Comparison of ENCODE assay signal across 9 mouse cellular contexts in the genomic region with DNA sequence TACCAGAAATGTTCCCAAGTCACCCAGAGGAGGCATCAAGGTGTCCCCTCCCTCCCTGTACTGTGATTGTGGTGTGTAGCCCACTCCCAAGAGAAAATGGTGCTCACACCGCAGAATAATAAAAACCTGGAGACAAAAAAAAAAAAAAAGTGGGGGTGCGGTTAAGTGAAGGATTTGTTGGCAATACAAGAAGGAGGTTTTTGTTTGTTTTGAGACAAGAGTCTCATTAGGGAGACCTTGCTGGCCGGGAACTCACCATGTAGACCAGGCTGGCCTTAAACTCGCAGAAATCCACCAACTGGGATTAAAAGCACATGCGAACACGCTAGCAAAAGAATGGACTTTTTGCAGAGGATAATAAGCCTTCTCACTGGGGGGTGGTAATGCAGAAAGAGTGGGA. TPM values are rescaled to one million over a fixed set of nuclear protein-coding genes. Genes with fewer than 3 reads are reported as not detected.
A peak's percentile ranks its signal among the peaks of the same experiment; 100 is the strongest.
DNase-seq lines count a peak whose midpoint lies in the region; ATAC-seq and TF ChIP-seq lines count a peak whose summit lies in the region.
"Had no signal": no experiment of that assay in that cellular context is flagged by ENCODE, and none has a peak within 500 bp of the region (broad histone marks: within the 10 kb centered on the region; RNA-seq: fewer than 3 reads in every experiment).

Gene B3gnt7 (plus strand): TSS at position 301 of the 400 bp plus-strand sequence.

- H3K36me3 ChIP-seq in heart, embryonic 10.5 days = 0 out of 2 replicates have a peak, but pooled peaks cover 4% of the 10 kb centered on the region
- H3K36me3 ChIP-seq in testis, adult 2 months (ENCODE audit: control insufficient read depth, insufficient read depth, low read length) = no peaks in the 10 kb centered on the region
- no peaks in the 10 kb centered on the region for H3K36me3 ChIP-seq in liver, embryonic 11.5 days (ENCODE audit: control insufficient read depth, insufficient read depth, low read length)

- TF ChIP-seq POLR2A in testis, adult 2 months (IDR thresholded peaks at IDR 0.05; ENCODE audit: control insufficient read depth, low read depth, low read length) = no peak

- H3K9me3 ChIP-seq in heart, embryonic 10.5 days = no peaks in the 10 kb centered on the region
- H3K9me3 ChIP-seq in liver, embryonic 11.5 days (ENCODE audit: control insufficient read depth, low read length) = no peaks in the 10 kb centered on the region

- no peak for DNase-seq in heart, embryonic 10.5 days (ENCODE audit: low spot score)
- DNase-seq in heart, adult 9 months (ENCODE audit: low spot score in 2 of 2) = no peak
- DNase-seq in testis, postnatal 10 days (ENCODE audit: low spot score) = no peak
- no peak for DNase-seq in liver, embryonic 11.5 days (ENCODE audit: low spot score)
- no peak for DNase-seq in frontal cortex, postnatal 25 days (ENCODE audit: low spot score in 2 of 2)
- DNase-seq in right cerebral cortex, postnatal 36 days (ENCODE audit: low spot score in 2 of 2) = no peak
- DNase-seq in embryo, embryonic 9.5 days (ENCODE audit: extremely low spot score) = no peak

- H3K27ac ChIP-seq in heart, embryonic 10.5 days = peak within 1 kb of the TSS; percentile 43
- H3K27ac ChIP-seq in testis, adult 2 months (ENCODE audit: control insufficient read depth, insufficient read depth, low read depth, low read length) = no peak within 1 kb of the TSS
- H3K27ac ChIP-seq in liver, embryonic 11.5 days (ENCODE audit: low read depth, low read length) = 0 out of 2 replicates have a peak within 1 kb of the TSS, but pooled peaks have one; percentile 27

- no peak for ATAC-seq in liver, embryonic 11.5 days (replicated peaks; ENCODE audit: low FRiP score)

- WGBS in heart, embryonic 10.5 days = 24% methylated on average over 6 of the region's 6 CpGs
- WGBS in liver, embryonic 11.5 days = 45% methylated on average over 6 of the region's 6 CpGs

- H3K4me2 ChIP-seq in liver, embryonic 11.5 days = peak within 1 kb of the TSS; percentile 97

- H3K27me3 ChIP-seq in heart, embryonic 10.5 days (ENCODE audit: insufficient read depth, poor library complexity, severe bottlenecking) = peaks cover 83% of the 10 kb centered on the region
- no peaks in the 10 kb centered on the region; the same call in 1 of the 2 replicates for H3K27me3 ChIP-seq in testis, adult 2 months (ENCODE audit: control insufficient read depth, insufficient read depth, low read length)
- peaks cover 16% of the 10 kb centered on the region for H3K27me3 ChIP-seq in liver, embryonic 11.5 days (replicated peaks; ENCODE audit: control insufficient read depth, insufficient read depth, low read length)

- H3K4me1 ChIP-seq in heart, embryonic 10.5 days = peaks cover 34% of the 10 kb centered on the region
- peaks cover 13% of the 10 kb centered on the region for H3K4me1 ChIP-seq in testis, adult 2 months (ENCODE audit: control insufficient read depth, insufficient read depth, low read length)
- H3K4me1 ChIP-seq in liver, embryonic 11.5 days (replicated peaks; ENCODE audit: control insufficient read depth, insufficient read depth, low read length) = peaks cover 17% of the 10 kb centered on the region

- peak within 1 kb of the TSS; percentile 73 for H3K4me3 ChIP-seq in heart, embryonic 10.5 days
- peak within 1 kb of the TSS; percentile 71 for H3K4me3 ChIP-seq in testis, adult 2 months (ENCODE audit: control insufficient read depth, low read depth, low read length)
- peak within 1 kb of the TSS; percentile 68 for H3K4me3 ChIP-seq in liver, embryonic 11.5 days (ENCODE audit: low read depth, low read length)

- TF ChIP-seq CTCF in testis, adult 2 months (IDR thresholded peaks at IDR 0.05; ENCODE audit: control insufficient read depth, insufficient read depth, insufficient replicate concordance, low read depth, low read length) = no peak

- H3K9ac ChIP-seq in liver, embryonic 11.5 days (ENCODE audit: low read depth, low read length) = peak within 1 kb of the TSS; percentile 61

RNA-seq across cellular contexts. Expression of gene B3gnt7, which starts in this region (rescaled TPM):
- 6.6 and 8.1 TPM in 2 replicates for polyA plus RNA-seq in heart, embryonic 10.5 days (2016; fragmentation: Nextera tagmentation; extraction: Ambion mirVana)
- polyA plus RNA-seq in testis, adult 2 months (2012; rRNA removed) = 0.23 and 0.47 TPM in 2 replicates
- 8.9 TPM in 2 replicates for polyA plus RNA-seq in liver, embryonic 11.5 days (2014; fragmentation: Nextera tagmentation; extraction: Ambion mirVana)
- polyA plus RNA-seq: C2C12 had no signal
